Comparison of ENCODE assay signal across 15 mouse cellular contexts in genomic region chr7:59007196-59007595, GRCm38 (mm10).
DNase-seq lines count a peak whose midpoint lies in the region; ATAC-seq lines count a peak whose summit lies in the region.
"Had no signal": no experiment of that assay in that cellular context is flagged by ENCODE, and none has a peak within 500 bp of the region (broad histone marks: within the 10 kb centered on the region; RNA-seq: fewer than 3 reads in every experiment).

No protein-coding gene starts in this region.

- H3K9ac ChIP-seq in midbrain, embryonic 14.5 days (replicated peaks; ENCODE audit: low read length): no peak overlapping the region
- H3K9ac ChIP-seq: forebrain, embryonic 13.5 days; hindbrain, embryonic 13.5 days; limb, embryonic 15.5 days had no signal

- no peaks in the 10 kb centered on the region for H3K36me3 ChIP-seq in midbrain, embryonic 14.5 days (ENCODE audit: control insufficient read depth, insufficient read depth, low read length)
- H3K36me3 ChIP-seq: heart, embryonic 10.5 days; hindbrain, embryonic 13.5 days; limb, embryonic 15.5 days had no signal

- H3K27ac ChIP-seq in midbrain, embryonic 14.5 days (replicated peaks; ENCODE audit: low read depth, low read length): no peak overlapping the region
- H3K27ac ChIP-seq: forebrain, embryonic 13.5 days; heart, embryonic 10.5 days; hindbrain, embryonic 13.5 days; limb, embryonic 15.5 days; macrophage had no signal

- no peaks in the 10 kb centered on the region for H3K27me3 ChIP-seq in midbrain, embryonic 14.5 days (ENCODE audit: control insufficient read depth, insufficient read depth, low read length)
- H3K27me3 ChIP-seq: forebrain, embryonic 13.5 days; hindbrain, embryonic 13.5 days; limb, embryonic 15.5 days had no signal

- WGBS in midbrain, embryonic 14.5 days: 74% methylated on average over 2 of the region's 2 CpGs

- no peaks in the 10 kb centered on the region for H3K4me1 ChIP-seq in midbrain, embryonic 14.5 days (ENCODE audit: control insufficient read depth, insufficient read depth, low read length)
- H3K4me1 ChIP-seq: forebrain, embryonic 13.5 days; heart, embryonic 10.5 days; hindbrain, embryonic 13.5 days; limb, embryonic 15.5 days had no signal

- no peak overlapping the region for H3K4me2 ChIP-seq in midbrain, embryonic 14.5 days (ENCODE audit: low read length)
- H3K4me2 ChIP-seq: forebrain, embryonic 13.5 days; hindbrain, embryonic 13.5 days; limb, embryonic 15.5 days had no signal

- DNase-seq in adrenal gland, adult (ENCODE audit: inconsistent age in 2 of 2, low spot score in 1 of 2): peak; percentile 29 to 73
- no peak for DNase-seq in adrenal gland, postnatal 4 days (ENCODE audit: low spot score in 2 of 2)
- DNase-seq in ovary, adult 18-20 months (ENCODE audit: low spot score): peak; percentile 5
- no peak for DNase-seq in ovary, postnatal 10 days (ENCODE audit: low spot score)
- peak; percentile 34 to 48 for DNase-seq in left cerebral cortex, postnatal 14 days (ENCODE audit: low spot score in 2 of 2)
- DNase-seq in lung, postnatal 36 days: no peak
- no peak for DNase-seq in midbrain, embryonic 14.5 days
- no peak for DNase-seq in MN1 (ENCODE audit: low spot score)
- DNase-seq: kidney, postnatal 4 days; thymus, adult 18-20 months had no signal

- ATAC-seq in midbrain, embryonic 14.5 days (ENCODE audit: low FRiP score, low TSS enrichment): no peak
- ATAC-seq: forebrain, embryonic 13.5 days had no signal

- no peaks in the 10 kb centered on the region for H3K9me3 ChIP-seq in midbrain, embryonic 14.5 days (ENCODE audit: control insufficient read depth, low read length)
- H3K9me3 ChIP-seq: forebrain, embryonic 13.5 days; heart, embryonic 10.5 days; hindbrain, embryonic 13.5 days; limb, embryonic 15.5 days had no signal

- intact Hi-C loops in left cerebral cortex, postnatal 14 days (cut with DNase I): no loop called here

- H3K4me3 ChIP-seq in midbrain, embryonic 14.5 days (replicated peaks; ENCODE audit: low read depth, low read length): no peak overlapping the region
- H3K4me3 ChIP-seq: forebrain, embryonic 13.5 days; heart, embryonic 10.5 days; hindbrain, embryonic 13.5 days; limb, embryonic 15.5 days had no signal

Comparison
In these comparisons a context has a peak if more than half of its experiments do, and no peak if none do; other contexts are left out.
1. DNase-seq: peak in adrenal gland, adult (2 of 2), ovary, adult 18-20 months (single experiment) and left cerebral cortex, postnatal 14 days (2 of 2); none in adrenal gland, postnatal 4 days (0 of 2), ovary, postnatal 10 days (single experiment), lung, postnatal 36 days (single experiment), midbrain, embryonic 14.5 days (single experiment) and MN1 (single experiment).